Mouse (Mus musculus) kidney, postnatal 25 days (tissue): Measurements from ENCODE around the gene Krtap1-3.
"Not testable (repeated sequence)": the region's sequence is repeated elsewhere in the genome, so short reads cannot be mapped to it uniquely, and the experiment has no call there.

Source experiments
- DNase-seq, 2 experiments: peaks; one replicate each; pipeline ENCODE4 v3.0.0; 2021; ENCODE audit warnings: mixed read lengths in 2 of 2

Krtap1-3 gene

DNA sequence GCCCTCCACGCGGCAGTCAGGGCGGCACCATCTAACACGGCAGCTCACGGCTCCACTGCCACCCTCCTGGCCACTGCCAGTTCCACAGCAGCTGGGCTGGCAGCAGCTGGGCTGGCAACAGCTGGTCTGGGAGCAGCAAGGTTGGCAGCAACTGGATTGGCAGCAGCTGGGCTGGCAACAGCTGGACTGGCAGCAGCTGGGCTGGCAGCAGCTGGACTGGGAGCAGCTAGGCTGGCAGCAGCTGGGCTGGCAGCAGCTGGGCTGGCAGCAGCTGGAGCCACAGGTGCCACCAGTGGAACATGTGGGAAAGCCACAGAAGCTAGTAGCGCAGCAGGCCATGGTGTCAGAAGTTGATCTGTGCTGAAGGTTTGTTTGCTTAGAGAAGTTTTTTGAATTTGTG is at the start of gene Krtap1-3:
TSS of gene Krtap1-3 (minus strand) at position 359 of the 400 bp plus-strand sequence.
- no peak for DNase-seq

DNA sequence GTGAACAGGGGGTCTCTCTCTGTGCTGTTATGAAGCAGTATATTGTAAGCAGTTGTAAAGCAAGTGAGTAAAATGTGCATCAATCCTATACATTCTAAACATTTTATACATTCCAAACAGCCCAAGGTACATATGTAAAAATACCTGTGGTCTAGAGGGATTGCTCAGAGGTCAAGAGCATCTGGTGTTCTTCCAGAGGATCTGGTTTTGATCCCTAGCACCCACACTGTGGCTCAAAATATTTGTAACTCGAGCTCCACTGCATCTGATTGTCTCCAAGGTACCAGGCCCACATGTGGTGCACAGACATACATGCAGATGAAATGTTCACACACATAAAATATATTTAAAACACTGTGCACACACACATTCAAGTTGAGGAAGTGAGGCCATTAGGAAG is 49.8 kb upstream of the Krtap1-3 start:
- no peak for DNase-seq

DNA sequence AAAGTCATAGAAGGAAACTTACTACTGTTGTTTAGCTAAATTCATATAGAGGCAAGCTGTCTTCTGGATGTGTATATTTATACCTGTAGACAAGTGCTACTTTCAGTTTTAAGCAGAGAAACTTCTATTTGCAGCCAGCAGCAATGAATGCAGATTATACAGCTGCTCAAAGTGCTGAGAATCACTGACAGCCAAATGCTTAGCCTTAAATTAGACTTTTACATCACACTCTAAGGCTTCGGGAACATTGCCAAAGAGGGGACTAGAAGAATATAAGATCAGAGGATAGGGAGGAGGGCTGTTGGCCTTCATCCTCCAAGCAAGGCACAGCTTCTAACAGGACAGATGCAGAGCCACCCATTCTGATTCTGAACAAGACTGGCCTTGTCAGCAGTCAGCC is 45.9 kb upstream of the Krtap1-3 start:
- no peak for DNase-seq

DNA sequence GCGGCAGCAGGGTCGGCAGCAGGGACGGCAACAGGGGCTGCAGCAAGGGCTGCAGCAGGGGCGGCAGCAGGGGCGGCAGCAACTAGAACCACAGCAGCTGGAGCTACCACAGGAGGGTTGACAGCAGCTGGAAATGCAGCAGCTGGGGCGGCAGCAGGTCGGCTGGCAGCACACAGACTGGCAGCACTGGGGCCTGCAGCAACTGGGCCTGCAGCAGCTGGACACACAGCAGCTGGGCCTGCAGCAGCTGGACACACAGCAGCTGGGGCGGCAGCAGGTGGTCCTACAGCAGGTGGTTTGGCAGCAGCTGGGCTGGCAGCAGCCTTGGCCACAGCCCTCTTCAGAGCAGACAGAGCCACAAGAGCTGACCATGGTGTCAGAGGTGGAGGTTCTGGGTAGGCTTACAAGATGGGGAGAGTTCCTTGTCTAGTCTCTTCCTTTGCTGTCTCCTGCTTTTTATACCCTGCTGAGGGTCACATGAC is 43.6 kb upstream of the Krtap1-3 start, which contains the start of gene Krtap4-2:
TSS of gene Krtap4-2 (minus strand) at position 432 of the 482 bp plus-strand sequence.
- no peak for DNase-seq

GRCm38 (mm10) chr11:99633293-99633692 is 42.2 kb upstream of the Krtap1-3 start:
- DNase-seq, result no peak

DNA sequence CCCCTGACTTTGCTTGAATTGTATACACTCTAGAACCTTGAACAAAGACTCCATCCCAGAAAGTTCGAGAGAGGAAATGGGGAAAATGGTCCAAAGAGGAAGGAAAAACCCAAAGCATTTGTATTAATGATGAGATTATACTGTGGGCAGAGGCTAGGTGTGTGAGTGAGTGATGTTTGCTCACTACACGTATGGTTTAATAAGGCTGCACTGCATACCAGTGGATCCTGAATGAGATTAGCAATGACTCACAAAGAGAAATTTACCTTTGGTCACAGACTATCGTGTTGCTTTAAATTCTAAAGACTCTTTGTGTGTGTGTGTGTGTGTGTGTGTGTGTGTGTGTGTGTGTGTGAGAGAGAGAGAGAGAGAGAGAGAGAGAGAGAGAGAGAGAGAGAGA is 39.8 kb upstream of the Krtap1-3 start:
- no peak for DNase-seq

DNA sequence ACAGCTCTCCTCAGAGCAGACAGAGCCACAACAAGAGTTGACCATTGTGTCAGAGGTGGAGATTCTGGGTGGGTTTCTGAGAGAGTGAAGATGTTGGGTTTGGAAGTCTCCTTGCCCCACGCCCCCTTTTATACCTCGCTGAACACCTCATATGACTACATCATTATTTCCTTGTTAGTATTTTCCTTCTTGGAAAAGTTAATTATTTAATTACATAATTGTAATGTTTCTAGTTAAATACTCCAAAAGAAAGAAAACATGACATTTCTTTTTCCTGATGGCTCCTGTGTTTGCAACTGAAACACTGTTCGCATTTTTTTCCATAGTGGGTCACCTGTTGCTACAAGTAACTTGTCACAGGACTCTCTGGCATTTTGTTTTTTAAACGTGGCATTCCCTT is 37.0 kb upstream of the Krtap1-3 start, which contains the start of gene Krtap4-1:
TSS of gene Krtap4-1 (minus strand) at position 101 of the 400 bp plus-strand sequence.
- no peak for DNase-seq

DNA sequence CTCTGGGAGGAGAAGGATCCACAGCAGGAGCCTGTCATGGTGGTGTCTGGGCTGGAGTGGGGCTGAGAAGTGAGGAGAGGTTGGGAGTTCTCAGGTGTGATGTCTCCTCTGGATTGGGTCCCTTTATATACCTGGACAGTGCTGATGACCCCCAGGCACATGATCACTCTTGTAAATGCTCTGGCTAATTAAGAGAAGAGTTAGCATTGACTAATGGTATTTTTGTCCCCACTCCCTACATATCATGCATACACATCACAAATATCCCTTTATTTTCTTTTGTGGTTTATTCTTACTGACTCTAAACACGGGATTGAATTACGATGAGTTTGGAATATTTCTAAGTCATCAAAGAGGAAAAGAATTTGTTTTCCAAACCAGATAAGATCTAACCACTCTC is 29.2 kb upstream of the Krtap1-3 start, which contains the start of gene Gm11562:
TSS of gene Gm11562 (minus strand) at position 101 of the 400 bp plus-strand sequence.
- no peak for DNase-seq

GRCm38 (mm10) chr11:99614796-99615363 is 23.7 kb upstream of the Krtap1-3 start, which contains the start of gene Krtap2-4:
Gene Krtap2-4, minus strand, starts transcription at chr11:99614846.
- no peak for DNase-seq

DNA sequence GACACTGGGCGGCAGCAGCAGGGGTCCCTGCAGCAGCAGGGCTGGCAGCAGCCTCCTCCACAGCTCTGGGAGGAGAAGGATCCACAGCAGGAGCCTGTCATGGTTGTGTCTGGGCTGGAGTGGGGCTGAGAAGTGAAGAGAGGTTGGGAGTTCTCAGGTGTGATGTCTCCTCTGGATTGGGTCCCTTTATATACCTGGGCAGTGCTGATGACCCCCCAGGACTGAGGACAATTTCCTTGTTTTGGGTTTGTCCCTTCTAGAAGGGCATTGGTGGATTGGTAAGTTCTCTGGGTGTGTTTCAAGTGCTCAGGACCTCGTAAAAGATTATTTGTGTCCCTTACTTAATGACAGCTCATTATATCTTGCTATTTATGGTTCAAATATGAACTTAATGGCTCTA is 18.9 kb upstream of the Krtap1-3 start, which contains the start of gene Gm11937:
TSS of gene Gm11937 (minus strand) at position 101 of the 400 bp plus-strand sequence.
- not testable (repeated sequence) for DNase-seq

DNA sequence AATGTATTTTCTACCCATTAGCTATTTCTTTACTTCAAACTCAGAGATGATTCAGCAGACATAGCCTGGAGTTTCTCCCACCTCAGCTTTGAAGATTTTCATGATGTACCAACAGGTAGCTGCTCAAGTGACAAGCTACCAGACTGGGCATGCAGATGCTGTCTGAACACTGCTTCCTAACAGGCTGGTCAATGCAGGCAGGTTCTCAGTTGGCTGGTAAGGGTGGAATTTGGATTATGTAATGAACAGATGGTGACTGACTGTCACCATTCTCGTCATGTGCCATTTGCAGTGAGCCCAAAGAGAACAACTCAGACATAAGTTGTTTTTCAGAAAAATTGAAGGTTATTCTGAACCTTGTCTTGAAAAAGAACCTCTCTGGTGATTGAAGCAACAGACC is 18.0 kb upstream of the Krtap1-3 start:
- DNase-seq, result no peak

- DNase-seq, result not testable (repeated sequence)
Measured at GRCm38 (mm10) chr11:99603208-99603607, 12.1 kb upstream of the Krtap1-3 start, which contains the start of gene Gm11938. Gene Gm11938, minus strand, starts transcription at chr11:99603308.

- DNase-seq, result not testable (repeated sequence)
Measured at GRCm38 (mm10) chr11:99597742-99598141, 6.6 kb upstream of the Krtap1-3 start, which contains the start of gene Krtap9-3. Gene Krtap9-3, minus strand, starts transcription at chr11:99598105.

- no peak for DNase-seq
Measured at GRCm38 (mm10) chr11:99585096-99585495, 6.0 kb downstream of the Krtap1-3 start.

- DNase-seq, result no peak
Measured at GRCm38 (mm10) chr11:99583245-99583704, 7.9 kb downstream of the Krtap1-3 start, which contains the start of gene Krtap1-4. Gene Krtap1-4, minus strand, starts transcription at chr11:99583654.

GRCm38 (mm10) chr11:99581564-99581963 is 9.6 kb downstream of the Krtap1-3 start:
- no peak for DNase-seq

GRCm38 (mm10) chr11:99581051-99581450 is 10.1 kb downstream of the Krtap1-3 start:
- DNase-seq, result no peak

DNA sequence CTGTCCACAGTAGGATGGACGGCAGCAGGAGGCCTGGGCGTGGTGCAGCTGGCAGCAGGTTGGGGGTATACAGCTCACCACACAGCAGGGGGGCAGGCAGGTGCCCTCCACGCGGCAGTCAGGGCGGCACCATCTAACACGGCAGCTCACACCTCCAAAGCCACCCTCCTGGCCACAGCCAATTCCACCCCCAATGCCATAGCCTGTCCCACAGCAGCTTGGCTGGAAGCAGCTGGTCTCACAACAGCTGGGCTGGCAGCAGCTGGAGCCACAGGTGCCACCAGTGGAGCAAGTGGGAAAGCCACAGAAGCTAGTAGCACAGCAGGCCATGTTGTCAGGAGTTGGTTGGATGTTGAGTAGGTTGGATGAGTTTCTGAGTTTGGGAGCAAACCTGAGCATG is 10.5 kb downstream of the Krtap1-3 start, which contains the start of gene Krtap1-5:
TSS of gene Krtap1-5 (minus strand) at position 381 of the 400 bp plus-strand sequence.
- no peak for DNase-seq

GRCm38 (mm10) chr11:99574106-99574505 is 17.0 kb downstream of the Krtap1-3 start:
- DNase-seq, result peak; percentile 66 to 77

GRCm38 (mm10) chr11:99573164-99573563 is 18.0 kb downstream of the Krtap1-3 start:
- no peak for DNase-seq

DNA sequence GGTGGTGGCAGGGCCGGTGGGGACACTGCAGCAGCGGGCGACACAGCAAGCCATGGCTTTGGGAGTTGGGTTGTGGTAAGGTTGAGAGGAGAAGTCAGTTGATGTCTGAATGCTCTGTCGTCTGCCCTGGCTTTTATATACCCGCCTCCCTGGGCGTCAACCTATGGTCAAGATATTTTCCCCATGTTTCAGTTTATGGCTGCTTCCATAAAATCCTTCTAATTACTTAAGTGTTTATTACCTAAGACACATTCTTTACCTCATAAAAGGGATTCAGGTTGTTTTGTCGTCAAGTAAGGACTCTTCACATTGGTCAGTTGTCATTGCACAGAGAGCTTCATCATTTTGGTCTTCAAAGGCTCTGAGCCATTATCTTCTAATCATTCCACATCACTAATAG is 24.6 kb downstream of the Krtap1-3 start, which contains the start of gene Krtap3-1:
TSS of gene Krtap3-1 (minus strand) at position 101 of the 400 bp plus-strand sequence.
- no peak for DNase-seq

- DNase-seq, result no peak
Measured at GRCm38 (mm10) chr11:99562580-99562979, 28.6 kb downstream of the Krtap1-3 start.

DNA sequence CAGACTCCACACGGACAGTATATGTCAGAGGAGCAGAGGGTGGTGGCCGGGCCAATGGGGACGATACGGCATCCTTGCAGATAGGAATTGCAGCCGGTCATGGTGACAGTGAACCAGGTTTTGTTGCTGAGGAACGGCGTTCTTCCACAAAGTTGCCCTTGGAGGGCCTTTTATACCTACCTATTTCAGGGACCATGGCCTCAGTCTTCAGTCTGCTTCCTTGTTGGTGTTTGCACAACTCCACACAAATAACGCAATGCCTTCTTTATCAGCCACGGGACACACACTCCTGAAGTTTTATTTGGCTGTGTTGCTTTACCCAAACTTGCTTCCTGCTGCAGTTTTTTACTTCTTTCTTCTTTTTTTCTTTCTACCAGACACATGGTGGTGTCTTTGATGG is 31.8 kb downstream of the Krtap1-3 start, which contains the start of gene Gm11939:
TSS of gene Gm11939 (minus strand) at position 101 of the 400 bp plus-strand sequence.
- DNase-seq, result no peak
